ENCODE assay signal across 28 mouse cellular contexts in genomic region chr1:175582799-175583198, GRCm38 (mm10). TPM values are rescaled to one million over a fixed set of nuclear protein-coding genes. Genes with fewer than 3 reads are reported as not detected.
DNase-seq lines count a peak whose midpoint lies in the region; TF ChIP-seq lines count a peak whose summit lies in the region.
"Had no signal": no experiment of that assay in that cellular context is flagged by ENCODE, and none has a peak within 500 bp of the region (broad histone marks: within the 10 kb centered on the region; RNA-seq: fewer than 3 reads in every experiment).

No protein-coding gene starts in this region.

- TF ChIP-seq CTCF in left cerebral cortex, adult 2 months (IDR thresholded peaks at IDR 0.05) = peak; percentile 28

- peak; percentile 18 for DNase-seq in heart, adult 11 months
- no peak for DNase-seq in heart, postnatal 4 days
- no peak for DNase-seq in left cerebral cortex, adult 2 months (ENCODE audit: extremely low spot score in 1 of 2, low spot score in 2 of 2)
- DNase-seq in left cerebral cortex, postnatal 4 days = no peak
- peak; percentile 52 for DNase-seq in brain, adult 2 months (ENCODE audit: low read depth, low spot score)
- DNase-seq in gastrocnemius, adult 8-10 months (ENCODE audit: low spot score in 2 of 2) = no peak
- DNase-seq: adrenal gland, postnatal 10 days; adrenal gland, postnatal 36 days; cerebellum, adult 11 months; cerebellum, adult 2 months; cerebellum, adult 9-11 months; cerebellum, postnatal 25 days; embryo, embryonic 11 days; gastrocnemius, postnatal 14 days; heart, adult 18-20 months; heart, postnatal 10 days; heart, postnatal 36 days; kidney, adult 11 months had no signal

- H3K4me3 ChIP-seq in left cerebral cortex, adult 2 months = no peak overlapping the region
- H3K4me3 ChIP-seq: embryonic facial prominence, embryonic 10.5 days; embryonic facial prominence, embryonic 13.5 days; erythroblast, embryonic 14.5 days; forebrain, embryonic 13.5 days; heart, embryonic 12.5 days; heart, embryonic 15.5 days; hindbrain, embryonic 12.5 days; hindbrain, embryonic 15.5 days; intestine, embryonic 15.5 days had no signal

- no peak overlapping the region for H3K27ac ChIP-seq in left cerebral cortex, adult 2 months
- H3K27ac ChIP-seq: embryonic facial prominence, embryonic 10.5 days; embryonic facial prominence, embryonic 13.5 days; forebrain, embryonic 13.5 days; heart, embryonic 15.5 days; hindbrain, embryonic 12.5 days; hindbrain, embryonic 15.5 days; intestine, embryonic 15.5 days had no signal

- intact Hi-C loops in left cerebral cortex, adult 2 months (cut with DNase I) = no loop called here
- intact Hi-C loops in left cerebral cortex, postnatal 4 days (cut with DNase I) = no loop called here

RNA-seq across cellular contexts. Expression of gene Kmo, which starts 37.4 kb away (rescaled TPM):
- not detected for total RNA-seq in heart, postnatal 4 days (2021)
- total RNA-seq in left cerebral cortex, adult 2 months (2021) = under 1 TPM in 1 of 2 experiments, not detected in 1; 0.14 TPM
- total RNA-seq in left cerebral cortex, postnatal 4 days (2021) = under 1 TPM; 0.10 to 0.34 TPM
- total RNA-seq in gastrocnemius, adult 8-10 months (2022) = under 1 TPM in 1 of 4 experiments, not detected in 3; 0.11 TPM
- total RNA-seq: ES-E14 had no signal

RNA-seq across cellular contexts. Expression of gene Fh1, which starts 42.6 kb away (rescaled TPM):
- 100 to 1,000 TPM; 428 to 435 TPM for total RNA-seq in heart, postnatal 4 days (2021)
- total RNA-seq in left cerebral cortex, adult 2 months (2021) = 10 to 100 TPM; 66.7 to 82.2 TPM
- total RNA-seq in left cerebral cortex, postnatal 4 days (2021) = 10 to 100 TPM; 66.2 to 73.0 TPM
- total RNA-seq in gastrocnemius, adult 8-10 months (2022) = 100 to 1,000 TPM; 237 to 267 (median 244) TPM

Comparison
In these comparisons a context has a peak if more than half of its experiments do, and no peak if none do; other contexts are left out.
1. DNase-seq: peak in heart, adult 11 months (single experiment) and brain, adult 2 months (single experiment); none in heart, postnatal 4 days (single experiment), left cerebral cortex, adult 2 months (0 of 2), left cerebral cortex, postnatal 4 days (single experiment) and gastrocnemius, adult 8-10 months (0 of 2).